Mouse (Mus musculus) hindlimb bud, embryonic 11.5 days (tissue): Measurements from ENCODE around the gene Pdzrn3.

Experiments
- DNase-seq: peaks from one replicate; pipeline ENCODE4 v3.0.0-alpha.2; 2012; ENCODE audit warnings: low read depth, low spot score; ENCODE audit errors: extremely low spot score

Pdzrn3 gene

GRCm38 (mm10) chr6:101330392-101330791 lies 47.3 kb downstream of the Pdzrn3 start:
- DNase-seq = no peak

- DNase-seq = no peak
Observed at GRCm38 (mm10) chr6:101329499-101329898, 48.2 kb downstream of the Pdzrn3 start.

GRCm38 (mm10) chr6:101328514-101328913 lies 49.2 kb downstream of the Pdzrn3 start:
- no peak for DNase-seq

GRCm38 (mm10) chr6:101327741-101328140 lies 50.0 kb downstream of the Pdzrn3 start:
- DNase-seq = no peak

GRCm38 (mm10) chr6:101327196-101327595 lies 50.5 kb downstream of the Pdzrn3 start:
- DNase-seq = no peak

- DNase-seq = no peak
Observed at GRCm38 (mm10) chr6:101325842-101326639, 51.7 kb downstream of the Pdzrn3 start.

- DNase-seq = no peak
Observed at GRCm38 (mm10) chr6:101322580-101322979, 55.1 kb downstream of the Pdzrn3 start.

GRCm38 (mm10) chr6:101320386-101320785 lies 57.3 kb downstream of the Pdzrn3 start:
- DNase-seq = no peak

- no peak for DNase-seq
Observed at GRCm38 (mm10) chr6:101319374-101319967, 58.2 kb downstream of the Pdzrn3 start.

GRCm38 (mm10) chr6:101318530-101318929 lies 59.2 kb downstream of the Pdzrn3 start:
- no peak for DNase-seq

GRCm38 (mm10) chr6:101311446-101311845 lies 66.3 kb downstream of the Pdzrn3 start:
- no peak for DNase-seq

- DNase-seq = no peak
Observed at GRCm38 (mm10) chr6:101310491-101310890, 67.2 kb downstream of the Pdzrn3 start.

- DNase-seq = no peak
Observed at GRCm38 (mm10) chr6:101307964-101308531, 69.6 kb downstream of the Pdzrn3 start.

GRCm38 (mm10) chr6:101306834-101307233 lies 70.9 kb downstream of the Pdzrn3 start:
- no peak for DNase-seq

GRCm38 (mm10) chr6:101305543-101305942 lies 72.2 kb downstream of the Pdzrn3 start:
- no peak for DNase-seq

- no peak for DNase-seq
Observed at GRCm38 (mm10) chr6:101303959-101304738, 73.5 kb downstream of the Pdzrn3 start.

- DNase-seq = no peak
Observed at GRCm38 (mm10) chr6:101303501-101303900, 74.2 kb downstream of the Pdzrn3 start.

- no peak for DNase-seq
Observed at GRCm38 (mm10) chr6:101301154-101301553, 76.5 kb downstream of the Pdzrn3 start.

GRCm38 (mm10) chr6:101299434-101299833 lies 78.3 kb downstream of the Pdzrn3 start:
- no peak for DNase-seq

- DNase-seq = no peak
Observed at GRCm38 (mm10) chr6:101297563-101298520, 79.9 kb downstream of the Pdzrn3 start.
